Mouse (Mus musculus): ENCODE data around the gene Tmem106c.

DNA sequence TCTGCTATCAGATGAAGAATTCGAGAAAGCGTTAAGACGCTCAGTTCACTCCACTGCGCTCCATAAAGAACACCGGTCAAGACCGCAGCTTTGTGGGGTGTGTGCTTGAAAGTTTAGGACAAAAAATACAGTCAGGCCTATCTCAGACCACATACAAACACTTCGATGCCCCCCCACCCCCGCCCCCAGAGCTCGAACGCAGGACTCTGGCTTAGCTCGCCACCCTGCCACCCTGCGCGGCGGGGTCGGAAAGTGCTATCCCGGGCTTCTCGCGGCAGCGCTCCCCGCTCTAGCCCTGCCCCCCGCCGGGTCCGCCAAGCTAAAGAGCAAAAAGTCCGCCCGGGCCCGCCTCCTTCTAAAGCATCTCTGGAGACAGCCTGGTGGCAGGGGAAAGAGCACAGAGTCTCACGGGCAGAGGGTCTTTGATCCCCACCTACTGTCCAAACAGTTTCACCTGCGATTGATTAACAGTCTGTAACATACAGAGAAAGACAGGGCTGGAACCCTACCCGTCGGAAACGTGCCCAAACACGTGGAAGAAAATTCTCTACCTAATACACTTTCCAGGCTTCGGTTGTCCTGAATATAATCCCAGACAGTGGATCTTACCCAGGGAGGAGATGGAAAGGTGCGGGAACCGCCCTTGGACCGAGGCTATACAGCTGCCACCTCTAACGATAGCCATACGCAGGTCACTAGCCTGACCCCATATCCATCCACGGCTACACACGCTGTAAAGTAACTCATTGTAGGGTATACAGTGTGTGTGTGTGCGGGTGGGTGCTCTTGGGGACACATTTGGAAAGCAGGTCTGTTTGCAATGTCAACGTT lies 39.2 kb downstream of the Tmem106c start:
- TF ChIP-seq CTCF (IDR thresholded peaks at IDR 0.05; ENCODE audit: borderline replicate concordance, insufficient read depth, low read length), result no peak
- no peak for TF ChIP-seq POLR2A (IDR thresholded peaks at IDR 0.05; ENCODE audit: low read depth, low read length)

Data from embryonic fibroblast, embryonic 13.5 days (primary cell).